Mouse (Mus musculus) midbrain, embryonic 13.5 days (tissue): Measurements from ENCODE around the gene Blzf1. TPM values are rescaled to one million over a fixed set of nuclear protein-coding genes. Genes with fewer than 3 reads are reported as not detected.

ENCODE experiments used
- ATAC-seq: fragments of 200-750 bp; cut with Nextera tagmentation; 2 replicates; pipeline ENCODE4 v1.8.0; 2017; ENCODE audit warnings: mild to moderate bottlenecking, moderate TSS enrichment, moderate library complexity
- H3K27ac ChIP-seq: fragments of 300-500 bp; sonication (generic); 2 replicates; pipeline ENCODE4 v1.5.1; 2015; ENCODE audit warnings: inconsistent platforms, mild to moderate bottlenecking, moderate library complexity
- H3K27me3 ChIP-seq: fragments of 300-500 bp; sonication (generic); 2 replicates; pipeline ENCODE4 v1.6.1; 2015; ENCODE audit warnings: mild to moderate bottlenecking, inconsistent platforms
- H3K36me3 ChIP-seq: fragments of 300-500 bp; sonication (generic); 2 replicates; pipeline ENCODE4 v1.6.1; 2015; ENCODE audit warnings: mild to moderate bottlenecking, inconsistent platforms
- H3K4me1 ChIP-seq: fragments of 300-500 bp; sonication (generic); replicated peaks from 2 replicates; pipeline ENCODE4 v1.6.1; 2015; ENCODE audit warnings: inconsistent platforms
- H3K4me2 ChIP-seq: fragments of 300-500 bp; sonication (generic); replicated peaks from 2 replicates; pipeline ENCODE4 v1.6.1; 2015; ENCODE audit warnings: moderate library complexity, mild to moderate bottlenecking, inconsistent platforms
- H3K4me3 ChIP-seq: fragments of 300-500 bp; sonication (generic); replicated peaks from 2 replicates; pipeline ENCODE4 v1.5.1; 2015; ENCODE audit warnings: mild to moderate bottlenecking, inconsistent platforms
- H3K9ac ChIP-seq: fragments of 300-500 bp; sonication (generic); replicated peaks from 2 replicates; pipeline ENCODE4 v1.6.1; 2015; ENCODE audit warnings: mild to moderate bottlenecking, inconsistent platforms
- H3K9me3 ChIP-seq: fragments of 300-500 bp; sonication (generic); 2 replicates; pipeline ENCODE4 v1.6.1; 2016; ENCODE audit warnings: mild to moderate bottlenecking, inconsistent platforms
- WGBS: fragments of 180-500 bp; shearing (Covaris S2); methylation state at CpG from one replicate; pipeline ENCODE4 v1.1.7; 2015; 5-methylcytosine and 5-hydroxymethylcytosine counted together
- polyA plus RNA-seq: library from polyadenylated mRNA; unstranded; fragments of >200 nt; fragmentation: Nextera tagmentation; extraction: Ambion mirVana; gene quantifications from 2 replicates; pipeline ENCODE4 v1.2.1, GENCODE M21; 2015

Blzf1 gene
- polyA plus RNA-seq, 1 experiment from 2014 or later = 30.7 TPM

- Histone ChIP-seq H3K9me3 (no peaks in the 10 kb centered on the region), H3K4me2 (no peak overlapping the region), H3K27me3 (no peaks in the 10 kb centered on the region), H3K27ac (no peak overlapping the region), H3K36me3 (peaks cover 53% of the 10 kb centered on the region), H3K4me3 (no peak overlapping the region), H3K4me1 (no peaks in the 10 kb centered on the region), H3K9ac (no peak overlapping the region)
- 93% methylated on average over 5 of the region's 5 CpGs for WGBS
- no peak for ATAC-seq
Measured at GRCm38 (mm10) chr1:164292040-164292439, 15.2 kb downstream of the Blzf1 start.

DNA sequence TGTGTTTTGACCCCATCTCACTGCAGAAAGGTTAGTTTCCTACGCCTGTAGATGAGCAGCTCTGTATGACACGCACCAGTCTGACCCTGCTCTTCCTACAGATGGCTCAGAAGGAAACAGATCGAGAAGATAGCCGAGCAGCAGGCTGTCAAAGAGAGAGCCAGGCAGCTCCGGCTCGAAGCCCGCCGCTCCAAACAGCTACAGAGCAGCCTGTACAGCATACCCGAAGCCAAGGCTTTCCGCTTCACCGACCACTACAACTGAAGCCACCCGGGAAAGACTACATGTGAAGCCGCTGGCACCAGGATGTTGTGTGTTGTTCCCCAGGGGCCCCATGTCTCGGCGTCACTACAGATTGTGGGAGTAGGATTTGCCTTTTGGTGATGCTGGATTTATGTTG lies 19.9 kb downstream of the Blzf1 start:
- Histone ChIP-seq H3K4me2 (no peak overlapping the region), H3K4me1 (no peaks in the 10 kb centered on the region), H3K9ac (no peak overlapping the region), H3K9me3 (no peaks in the 10 kb centered on the region), H3K36me3 (peaks cover 28% of the 10 kb centered on the region), H3K27ac (no peak overlapping the region), H3K4me3 (no peak overlapping the region), H3K27me3 (no peaks in the 10 kb centered on the region)
- no peak for ATAC-seq
- WGBS = 59% methylated on average over 15 of the region's 15 CpGs

DNA sequence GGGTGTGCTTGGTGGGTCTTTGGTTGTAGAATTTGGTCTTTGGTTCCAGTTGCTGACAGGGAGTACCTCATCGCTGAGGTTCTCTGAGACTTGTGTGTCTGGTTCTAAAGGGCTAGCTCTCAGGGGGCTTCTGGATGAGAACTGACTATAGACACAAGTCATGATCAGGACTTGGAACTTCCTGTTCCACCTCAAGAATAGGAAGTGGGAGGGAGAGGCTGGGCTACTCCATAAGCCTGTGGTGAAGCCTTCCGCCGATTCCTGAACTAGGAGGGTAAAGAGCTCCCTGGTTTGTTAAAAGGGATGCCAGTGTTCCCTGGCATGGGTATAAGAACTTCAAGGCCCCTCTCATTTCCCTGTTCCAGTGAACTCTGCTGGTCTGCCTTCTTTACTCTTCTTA lies 23.3 kb downstream of the Blzf1 start:
- peaks cover 23% of the 10 kb centered on the region for H3K36me3 ChIP-seq
- H3K4me1 ChIP-seq = no peaks in the 10 kb centered on the region
- no peak overlapping the region for H3K27ac ChIP-seq
- no peak overlapping the region for H3K4me3 ChIP-seq
- no peak overlapping the region for H3K4me2 ChIP-seq
- ATAC-seq = no peak
- no peak overlapping the region for H3K9ac ChIP-seq
- H3K9me3 ChIP-seq = no peaks in the 10 kb centered on the region
- 93% methylated on average over 3 of the region's 3 CpGs for WGBS
- H3K27me3 ChIP-seq = no peaks in the 10 kb centered on the region

DNA sequence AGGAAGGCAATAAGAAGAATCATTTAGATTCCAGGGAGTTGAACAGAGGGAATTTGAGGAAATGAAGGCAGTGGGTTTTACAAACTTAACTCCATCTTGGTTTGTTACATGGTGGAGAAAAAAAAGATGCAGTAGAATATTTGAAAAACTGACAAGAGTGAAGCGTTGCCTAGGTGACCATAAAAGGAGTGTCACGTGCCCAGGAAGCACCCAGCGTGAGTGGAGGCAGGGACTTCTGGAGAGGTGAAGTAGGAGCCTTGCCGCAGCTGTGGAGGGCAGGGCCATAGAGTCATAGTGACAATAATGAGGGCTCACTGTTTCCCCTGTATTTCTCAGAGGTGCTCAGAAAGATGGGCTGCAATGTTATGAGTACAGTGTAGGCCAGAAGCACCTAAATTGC lies 28.0 kb downstream of the Blzf1 start:
- Histone ChIP-seq H3K27ac (no peak overlapping the region), H3K36me3 (peaks cover 20% of the 10 kb centered on the region), H3K4me1 (no peaks in the 10 kb centered on the region), H3K4me2 (no peak overlapping the region), H3K27me3 (no peaks in the 10 kb centered on the region), H3K9ac (no peak overlapping the region), H3K4me3 (no peak overlapping the region), H3K9me3 (no peaks in the 10 kb centered on the region)
- WGBS = 77% methylated on average over 4 of the region's 4 CpGs
- ATAC-seq = no peak

DNA sequence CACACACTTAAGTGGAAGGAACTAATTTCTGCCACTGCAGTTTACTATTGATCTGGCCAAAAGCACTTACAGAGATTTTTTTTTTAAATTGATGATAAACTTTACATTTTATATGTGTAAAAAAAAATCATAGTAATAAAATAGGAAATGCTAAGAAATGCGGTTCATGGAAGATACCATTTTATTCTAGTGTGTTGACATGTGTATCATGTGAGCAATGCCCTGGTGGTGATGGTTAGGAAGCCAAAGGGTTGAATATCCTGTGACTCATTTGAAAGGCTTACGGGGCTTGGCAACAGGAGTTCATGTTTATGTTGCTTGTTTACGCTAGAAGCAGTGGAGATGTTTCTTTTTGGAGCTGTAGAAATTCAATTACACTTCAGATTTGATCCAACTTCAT lies 30.7 kb downstream of the Blzf1 start:
- Histone ChIP-seq H3K36me3 (peaks cover 10% of the 10 kb centered on the region; the same call in 1 of the 2 replicates), H3K4me3 (no peak overlapping the region), H3K9ac (no peak overlapping the region), H3K27ac (no peak overlapping the region), H3K9me3 (no peaks in the 10 kb centered on the region), H3K27me3 (no peaks in the 10 kb centered on the region), H3K4me2 (no peak overlapping the region), H3K4me1 (no peaks in the 10 kb centered on the region)
- 94% methylated on average over 3 of the region's 3 CpGs for WGBS
- no peak for ATAC-seq

DNA sequence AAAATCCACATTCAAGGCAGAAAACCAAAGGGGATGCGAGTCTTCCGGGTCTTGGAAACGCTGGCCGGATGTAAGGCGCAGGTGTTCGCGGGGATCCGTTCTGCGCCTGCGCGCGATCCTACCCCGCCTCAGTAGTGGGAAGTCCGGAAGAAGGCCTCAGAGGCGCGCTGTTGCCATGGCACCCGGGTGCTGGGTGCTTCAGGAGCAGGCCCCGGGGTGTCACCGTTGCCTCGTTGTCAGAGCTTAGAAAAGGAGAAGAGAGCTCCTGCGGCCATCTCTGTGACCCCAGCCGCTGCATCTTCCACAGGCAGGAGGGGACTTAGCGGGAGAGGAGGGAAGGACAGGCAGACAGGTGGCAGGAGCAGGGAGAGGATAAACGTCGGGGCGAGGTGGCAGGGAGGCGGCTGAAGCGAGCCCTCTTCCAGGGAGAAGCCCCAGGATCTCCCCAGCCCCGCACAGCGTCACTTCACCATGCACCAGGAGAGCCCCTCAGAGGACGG lies 31.8 kb downstream of the Blzf1 start, which contains the start of gene Ccdc181:
Gene Ccdc181, plus strand, starts transcription at position 131 of the 500 bp plus-strand sequence.
- no peaks in the 10 kb centered on the region for H3K4me1 ChIP-seq
- H3K36me3 ChIP-seq = peaks cover 8% of the 10 kb centered on the region; the same call in 1 of the 2 replicates
- H3K4me3 ChIP-seq = peak within 1 kb of the TSS; percentile 73
- peak within 1 kb of the TSS; percentile 87 for H3K27ac ChIP-seq
- H3K4me2 ChIP-seq = peak within 1 kb of the TSS; percentile 74
- H3K9ac ChIP-seq = peak within 1 kb of the TSS; percentile 76
- peak; percentile 100 for ATAC-seq
- H3K27me3 ChIP-seq = no peaks in the 10 kb centered on the region
- H3K9me3 ChIP-seq = no peaks in the 10 kb centered on the region
- under 1% methylated on average over 31 of the region's 31 CpGs for WGBS

DNA sequence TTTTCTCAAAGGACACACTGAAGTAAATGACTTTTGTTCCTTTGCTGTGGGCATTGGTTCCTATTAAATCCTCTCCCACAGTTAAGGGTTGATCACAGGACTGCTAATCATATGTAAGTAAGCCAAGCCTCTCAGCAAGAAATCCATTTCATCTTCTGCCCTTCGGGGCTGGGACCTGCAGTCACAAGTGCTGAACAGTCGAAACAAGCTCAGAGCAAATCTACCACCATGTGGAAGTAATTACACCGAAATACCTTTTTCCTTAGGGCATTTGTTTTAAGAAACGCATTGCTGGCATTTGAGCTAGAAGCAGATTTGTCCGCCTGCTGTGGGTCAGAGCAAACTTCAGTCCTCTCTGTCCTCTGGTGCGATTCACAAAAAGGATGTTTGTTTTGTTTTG lies 33.6 kb downstream of the Blzf1 start:
- 84% methylated on average over 6 of the region's 6 CpGs for WGBS
- Histone ChIP-seq H3K4me2 (no peak overlapping the region), H3K4me1 (no peaks in the 10 kb centered on the region), H3K4me3 (no peak overlapping the region), H3K36me3 (no peaks in the 10 kb centered on the region), H3K9ac (no peak overlapping the region), H3K27ac (no peak overlapping the region), H3K27me3 (no peaks in the 10 kb centered on the region), H3K9me3 (no peaks in the 10 kb centered on the region)
- no peak for ATAC-seq

- H3K4me2 ChIP-seq = no peak overlapping the region
- H3K27me3 ChIP-seq = no peaks in the 10 kb centered on the region
- 89% methylated on average over 7 of the region's 7 CpGs for whole genome bisulfite sequencing
- ATAC-seq = no peak
- H3K4me1 ChIP-seq = no peaks in the 10 kb centered on the region; the same call in 1 of the 2 replicates
- no peaks in the 10 kb centered on the region for H3K36me3 ChIP-seq
- H3K9me3 ChIP-seq = no peaks in the 10 kb centered on the region
- H3K27ac ChIP-seq = no peak overlapping the region
- H3K4me3 ChIP-seq = no peak overlapping the region
- H3K9ac ChIP-seq = no peak overlapping the region
Measured at GRCm38 (mm10) chr1:164270941-164271340, 36.3 kb downstream of the Blzf1 start.

DNA sequence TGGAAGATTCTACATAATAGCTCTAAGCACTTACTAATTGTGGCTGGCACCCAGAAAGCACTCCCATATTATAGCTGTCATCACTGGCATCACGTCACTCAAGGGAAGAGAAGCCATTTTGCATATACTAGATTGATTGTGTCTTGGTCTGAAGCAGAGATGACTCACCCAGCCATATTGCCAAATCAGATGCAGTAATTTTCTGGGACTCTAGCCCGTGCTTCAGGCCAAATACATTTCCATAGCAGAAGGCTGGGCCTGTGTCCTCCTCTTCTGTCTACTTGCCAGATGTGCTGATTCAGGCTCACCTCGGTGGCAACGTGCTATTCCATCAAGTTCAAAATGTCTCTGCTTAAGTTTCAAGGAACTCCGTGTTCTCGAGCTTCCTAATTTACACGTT lies 45.7 kb downstream of the Blzf1 start:
- no peak for ATAC-seq
- Histone ChIP-seq H3K27ac (no peak overlapping the region), H3K9ac (no peak overlapping the region), H3K4me3 (no peak overlapping the region), H3K36me3 (peaks cover 28% of the 10 kb centered on the region), H3K4me2 (no peak overlapping the region), H3K27me3 (no peaks in the 10 kb centered on the region), H3K4me1 (no peaks in the 10 kb centered on the region), H3K9me3 (no peaks in the 10 kb centered on the region)
- WGBS = 95% methylated on average over 7 of the region's 7 CpGs

DNA sequence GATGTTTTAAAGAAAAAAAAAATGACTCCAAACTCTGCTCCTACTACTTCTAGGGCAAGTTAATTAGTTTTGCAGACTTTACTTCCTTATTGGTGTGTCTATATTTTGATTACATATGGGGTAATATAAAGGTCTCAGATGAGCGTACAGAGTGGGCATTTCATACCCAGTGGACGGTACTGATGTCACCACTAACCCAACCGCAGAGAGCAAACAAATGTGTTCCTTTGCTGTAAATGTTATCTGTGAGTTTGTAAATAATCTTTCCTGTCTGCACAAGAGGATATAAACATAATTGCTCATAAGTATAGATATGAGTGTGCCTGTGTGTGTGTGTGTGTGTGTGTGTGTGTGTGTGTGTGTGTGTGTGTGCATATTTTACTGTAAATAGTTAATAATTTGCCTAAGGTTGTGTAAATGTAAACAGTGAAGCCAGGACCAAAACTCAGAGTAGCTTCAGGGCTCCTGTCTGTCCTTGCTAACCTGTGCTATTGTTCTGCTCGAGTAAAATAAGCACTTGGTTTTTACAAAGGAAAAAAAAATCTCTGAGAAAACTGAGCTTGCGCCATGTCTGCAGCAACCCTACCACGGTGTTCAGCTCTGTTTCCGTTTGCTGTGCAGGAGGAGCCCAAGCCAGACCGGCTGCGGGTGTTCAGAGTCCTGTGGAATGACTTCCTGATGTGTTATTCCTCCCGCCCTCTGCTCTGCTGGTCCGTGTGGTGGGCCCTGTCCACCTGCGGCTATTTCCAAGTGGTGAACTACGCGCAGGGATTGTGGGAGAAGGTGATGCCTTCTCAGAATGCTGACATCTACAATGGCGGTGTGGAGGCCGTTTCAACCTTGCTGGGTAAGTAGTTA lies 46.9 kb downstream of the Blzf1 start:
- Histone ChIP-seq H3K4me2 (no peak overlapping the region), H3K4me3 (no peak overlapping the region), H3K9ac (no peak overlapping the region), H3K27me3 (no peaks in the 10 kb centered on the region), H3K27ac (no peak overlapping the region), H3K4me1 (no peaks in the 10 kb centered on the region), H3K9me3 (no peaks in the 10 kb centered on the region), H3K36me3 (peaks cover 30% of the 10 kb centered on the region)
- ATAC-seq = no peak
- 87% methylated on average over 16 of the region's 16 CpGs for WGBS

DNA sequence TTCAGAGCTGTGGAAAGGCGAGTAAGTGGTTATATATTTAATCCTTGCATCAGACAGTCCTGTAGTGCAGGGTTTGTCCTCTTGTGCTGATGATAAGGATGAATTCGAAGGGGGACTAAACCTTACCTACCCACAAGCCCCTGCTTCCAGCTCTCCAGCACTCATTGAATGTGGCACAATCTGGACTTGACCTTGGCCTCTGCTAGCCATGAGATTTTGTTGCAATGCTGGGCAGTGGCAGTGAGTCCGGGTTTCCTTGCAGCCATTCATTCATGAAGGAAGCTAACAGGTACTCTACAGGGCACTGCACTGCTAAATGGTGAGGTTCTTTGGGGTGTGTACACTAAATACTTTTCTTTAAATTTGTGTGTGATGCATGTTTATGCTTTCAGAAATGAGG lies 52.5 kb downstream of the Blzf1 start:
- 79% methylated on average over 3 of the region's 3 CpGs for WGBS
- ATAC-seq = no peak

GRCm38 (mm10) chr1:164252551-164252950 lies 54.7 kb downstream of the Blzf1 start:
- Histone ChIP-seq H3K9me3 (no peaks in the 10 kb centered on the region), H3K27me3 (0 out of 2 replicates have a peak, but pooled peaks cover 7% of the 10 kb centered on the region), H3K9ac (no peak overlapping the region), H3K4me2 (no peak overlapping the region), H3K4me1 (peaks cover 21% of the 10 kb centered on the region), H3K4me3 (no peak overlapping the region), H3K27ac (no peak overlapping the region), H3K36me3 (peaks cover 11% of the 10 kb centered on the region)
- 76% methylated on average over 5 of the region's 5 CpGs for WGBS
- no peak for ATAC-seq

More for the DNA sequence above, 52.5 kb downstream of the Blzf1 start:
- 0 out of 2 replicates have a peak, but pooled peaks cover 7% of the 10 kb centered on the region for H3K27me3 ChIP-seq
- H3K27ac ChIP-seq = no peak overlapping the region
- H3K4me3 ChIP-seq = no peak overlapping the region
- H3K9me3 ChIP-seq = no peaks in the 10 kb centered on the region
- H3K4me1 ChIP-seq = peaks cover 9% of the 10 kb centered on the region
- H3K9ac ChIP-seq = no peak overlapping the region
- H3K4me2 ChIP-seq = no peak overlapping the region
- H3K36me3 ChIP-seq = peaks cover 11% of the 10 kb centered on the region
